Mouse (Mus musculus) heart, embryonic 16.5 days (tissue): ENCODE measurements around the gene Zfp825. TPM values are rescaled to one million over a fixed set of nuclear protein-coding genes. Genes with fewer than 3 reads are reported as not detected.
"Not testable (repeated sequence)": the region's sequence is repeated elsewhere in the genome, so short reads cannot be mapped to it uniquely, and the experiment has no call there.

Experiments
- ATAC-seq: fragments of 200-750 bp; cut with Nextera tagmentation; replicated peaks from 2 replicates; pipeline ENCODE4 v1.8.0; 2017; ENCODE audit warnings: moderate number of reproducible peaks; ENCODE audit not compliant: insufficient read depth, low FRiP score; ENCODE audit errors: extremely low read depth
- H3K27ac ChIP-seq: fragments of 300-500 bp; sonication (generic); 2 replicates; pipeline ENCODE4 v1.5.1; 2014; ENCODE audit warnings: mild to moderate bottlenecking, low read length, control low read depth, moderate library complexity
- H3K27me3 ChIP-seq: fragments of 300-500 bp; sonication (generic); 2 replicates; pipeline ENCODE4 v1.6.1; 2014; ENCODE audit warnings: low read length, mixed read lengths; ENCODE audit not compliant: control insufficient read depth, insufficient read depth
- H3K36me3 ChIP-seq: fragments of 300-500 bp; sonication (generic); 2 replicates; pipeline ENCODE4 v1.6.1; 2014; ENCODE audit not compliant: control insufficient read depth, insufficient read depth
- H3K4me1 ChIP-seq: fragments of 300-500 bp; sonication (generic); 2 replicates; pipeline ENCODE4 v1.6.1; 2014; ENCODE audit warnings: low read length, mixed read lengths; ENCODE audit not compliant: control insufficient read depth, insufficient read depth
- H3K4me2 ChIP-seq: fragments of 300-500 bp; sonication (generic); 2 replicates; pipeline ENCODE4 v1.6.1; 2014; ENCODE audit warnings: low read depth, mild to moderate bottlenecking, control low read depth, low read length
- H3K4me3 ChIP-seq: fragments of 300-500 bp; sonication (generic); 2 replicates; pipeline ENCODE4 v1.5.1; 2014; ENCODE audit warnings: mild to moderate bottlenecking, control low read depth, low read length
- H3K9ac ChIP-seq: fragments of 300-500 bp; sonication (generic); 2 replicates; pipeline ENCODE4 v1.6.1; 2014; ENCODE audit warnings: low read length, control low read depth
- H3K9me3 ChIP-seq: fragments of 300-500 bp; sonication (generic); replicated peaks from 2 replicates; pipeline ENCODE4 v1.6.1; 2016; ENCODE audit warnings: low read length; ENCODE audit not compliant: control insufficient read depth
- WGBS: fragments of 180-500 bp; shearing (Covaris S2); extraction: QIAGEN DNeasy Blood & Tissue Kit; methylation state at CpG from one replicate; pipeline ENCODE4 v1.1.7; 2014; 5-methylcytosine and 5-hydroxymethylcytosine counted together
- polyA plus RNA-seq: library from polyadenylated mRNA; unstranded; fragments of >200 nt; fragmentation: Nextera tagmentation; extraction: Ambion mirVana; gene quantifications from 2 replicates; pipeline ENCODE4 v1.2.1, GENCODE M21; 2015

Gene Zfp825
- polyA plus RNA-seq, 1 experiment from 2014 or later, result 18.3 TPM

GRCm38 (mm10) chr13:74522141-74522480, 28.3 kb upstream of the Zfp825 start:
- H3K36me3 ChIP-seq, H3K4me1 ChIP-seq, H3K27me3 ChIP-seq, ATAC-seq, H3K9me3 ChIP-seq: not testable (repeated sequence)
- H3K4me2 ChIP-seq, result peak overlapping the region; percentile 79
- WGBS, result 3% methylated on average over 3 of the region's 3 CpGs
- peak overlapping the region; percentile 67 for H3K4me3 ChIP-seq
- H3K9ac ChIP-seq, result peak overlapping the region; percentile 76
- peak overlapping the region; percentile 97 for H3K27ac ChIP-seq

- WGBS, result 80% methylated on average over 6 of the region's 6 CpGs
- ATAC-seq, H3K9ac ChIP-seq, H3K27ac ChIP-seq, H3K27me3 ChIP-seq, H3K4me1 ChIP-seq, H3K9me3 ChIP-seq, H3K4me2 ChIP-seq, H3K36me3 ChIP-seq, H3K4me3 ChIP-seq: not testable (repeated sequence)
Measured at GRCm38 (mm10) chr13:74507981-74508380, 14.2 kb upstream of the Zfp825 start.

- not testable (repeated sequence) for H3K4me3 ChIP-seq, H3K27ac ChIP-seq, H3K9ac ChIP-seq, ATAC-seq, H3K27me3 ChIP-seq, H3K36me3 ChIP-seq, H3K4me1 ChIP-seq, H3K9me3 ChIP-seq, H3K4me2 ChIP-seq
- 73% methylated on average over 1 of the region's 1 CpGs for WGBS
Measured at GRCm38 (mm10) chr13:74502851-74503250, 9.1 kb upstream of the Zfp825 start.

GRCm38 (mm10) chr13:74499696-74500095, 5.9 kb upstream of the Zfp825 start:
- H3K27ac ChIP-seq, H3K9me3 ChIP-seq, H3K9ac ChIP-seq, ATAC-seq, H3K4me2 ChIP-seq, H3K27me3 ChIP-seq, H3K36me3 ChIP-seq, H3K4me3 ChIP-seq, H3K4me1 ChIP-seq: not testable (repeated sequence)
- 45% methylated on average over 1 of the region's 1 CpGs for WGBS

GRCm38 (mm10) chr13:74484326-74484725, 9.5 kb downstream of the Zfp825 start:
- H3K27me3 ChIP-seq, H3K36me3 ChIP-seq, H3K9me3 ChIP-seq, H3K4me1 ChIP-seq, H3K9ac ChIP-seq, H3K27ac ChIP-seq, H3K4me2 ChIP-seq, H3K4me3 ChIP-seq, ATAC-seq: not testable (repeated sequence)
- 92% methylated on average over 2 of the region's 3 CpGs for WGBS

GRCm38 (mm10) chr13:74471468-74471867, 22.3 kb downstream of the Zfp825 start:
- not testable (repeated sequence) for H3K9me3 ChIP-seq, H3K27ac ChIP-seq, H3K36me3 ChIP-seq, H3K4me2 ChIP-seq, ATAC-seq, H3K4me3 ChIP-seq, H3K27me3 ChIP-seq, H3K9ac ChIP-seq, H3K4me1 ChIP-seq
- WGBS, result 81% methylated on average over 2 of the region's 2 CpGs

- peak overlapping the region; percentile 82 for H3K9ac ChIP-seq
- no peaks in the 10 kb centered on the region for H3K36me3 ChIP-seq
- H3K27ac ChIP-seq, result peak overlapping the region; percentile 99
- peak; percentile 97 for ATAC-seq
- peak overlapping the region; percentile 61 for H3K4me2 ChIP-seq
- peak overlapping the region; percentile 74 for H3K4me3 ChIP-seq
- no peaks in the 10 kb centered on the region for H3K4me1 ChIP-seq
- no peaks in the 10 kb centered on the region for H3K27me3 ChIP-seq
- under 1% methylated on average over 23 of the region's 23 CpGs for WGBS
- no peaks in the 10 kb centered on the region for H3K9me3 ChIP-seq
Measured at GRCm38 (mm10) chr13:74462699-74463385, 30.9 kb downstream of the Zfp825 start.

GRCm38 (mm10) chr13:74462318-74462698, 31.5 kb downstream of the Zfp825 start:
- H3K36me3 ChIP-seq, H3K27me3 ChIP-seq, H3K9me3 ChIP-seq, ATAC-seq, H3K4me1 ChIP-seq: not testable (repeated sequence)
- Histone ChIP-seq H3K9ac (peak overlapping the region; percentile 74), H3K4me2 (peak overlapping the region; percentile 61), H3K27ac (peak overlapping the region; percentile 99), H3K4me3 (peak overlapping the region; percentile 74)
- 1% methylated on average over 7 of the region's 7 CpGs for WGBS

GRCm38 (mm10) chr13:74439895-74440294, 53.9 kb downstream of the Zfp825 start:
- no peak for ATAC-seq
- Histone ChIP-seq H3K27me3 (no peaks in the 10 kb centered on the region), H3K9ac (no peak overlapping the region), H3K27ac (no peak overlapping the region), H3K9me3 (peaks cover 33% of the 10 kb centered on the region), H3K36me3 (peaks cover 7% of the 10 kb centered on the region; the same call in 1 of the 2 replicates), H3K4me3 (no peak overlapping the region), H3K4me1 (no peaks in the 10 kb centered on the region), H3K4me2 (no peak overlapping the region)
- WGBS, result 21% methylated on average over 19 of the region's 19 CpGs
